Mouse (Mus musculus) left cerebral cortex, postnatal 25 days (tissue): Measurements from ENCODE around the gene 1190005I06Rik. TPM values are rescaled to one million over a fixed set of nuclear protein-coding genes. Genes with fewer than 3 reads are reported as not detected.

Experiments used
- DNase-seq, 2 experiments: peaks; one replicate each; pipeline ENCODE4 v3.0.0; 2022; ENCODE audit warnings: low spot score in 2 of 2, mixed read lengths in 1 of 2
- intact Hi-C: fragments of 180-260 bp; cut with DNase I; formaldehyde crosslinking; loops from one replicate; pipeline ENCODE4 v1.15.1; 2025
- total RNA-seq, 2 experiments: library from RNA; stranded (reverse); gene quantifications; 2 replicates each; pipeline ENCODE4 v1.2.3; 2021

Gene 1190005I06Rik
- total RNA-seq, 2 experiments from 2014 or later, result 8.6 TPM

GRCm38 (mm10) chr8:120626461-120626860 lies 21.0 kb downstream of the 1190005I06Rik start:
- no peak for DNase-seq
- intact Hi-C loops, result no loop called here

GRCm38 (mm10) chr8:120623608-120624007 lies 23.8 kb downstream of the 1190005I06Rik start:
- DNase-seq, result no peak

GRCm38 (mm10) chr8:120622161-120622560 lies 25.3 kb downstream of the 1190005I06Rik start:
- DNase-seq, result no peak
- intact Hi-C loops, result no loop called here

More at GRCm38 (mm10) chr8:120623608-120624007, 23.8 kb downstream of the 1190005I06Rik start:
- intact Hi-C loops, result no loop called here

- intact Hi-C loops, result no loop called here
- no peak for DNase-seq
Observed at GRCm38 (mm10) chr8:120620441-120620840, 27.0 kb downstream of the 1190005I06Rik start.

- intact Hi-C loops, result no loop called here
- peak in 1 of 2 experiments; percentile 51 for DNase-seq
Observed at GRCm38 (mm10) chr8:120619235-120620180, 27.9 kb downstream of the 1190005I06Rik start.

- intact Hi-C loops, result no loop called here
- peak; percentile 59 to 68 for DNase-seq
Observed at GRCm38 (mm10) chr8:120618110-120618509, 29.3 kb downstream of the 1190005I06Rik start.

GRCm38 (mm10) chr8:120616663-120617626 lies 30.5 kb downstream of the 1190005I06Rik start:
- no peak for DNase-seq
- intact Hi-C loops, result no loop called here

- intact Hi-C loops, result no loop called here
- DNase-seq, result no peak
Observed at GRCm38 (mm10) chr8:120614491-120614890, 32.9 kb downstream of the 1190005I06Rik start.

GRCm38 (mm10) chr8:120610824-120611223 lies 36.6 kb downstream of the 1190005I06Rik start:
- intact Hi-C loops, result no loop called here
- no peak for DNase-seq

- peak; percentile 74 to 76 for DNase-seq
- intact Hi-C loops, result loop anchor here (5.0 kb wide), 1 partner anchor 431 kb away; the partner anchor contains the start of gene Fam92b
Observed at GRCm38 (mm10) chr8:120607885-120608284, 39.5 kb downstream of the 1190005I06Rik start.

- no peak for DNase-seq
- intact Hi-C loops, result loop anchor here (5.0 kb wide), 1 partner anchor 430 kb away; the partner anchor contains the start of gene Fam92b
Observed at GRCm38 (mm10) chr8:120607460-120607859, 40.0 kb downstream of the 1190005I06Rik start.

GRCm38 (mm10) chr8:120602672-120603071 lies 44.8 kb downstream of the 1190005I06Rik start:
- intact Hi-C loops, result no loop called here
- DNase-seq, result no peak

GRCm38 (mm10) chr8:120599504-120599903 lies 47.9 kb downstream of the 1190005I06Rik start:
- intact Hi-C loops, result loop anchor here (5.0 kb wide), 2 partner anchors 297 to 312 kb away; no protein-coding TSS in a partner anchor
- peak; percentile 70 to 78 for DNase-seq

GRCm38 (mm10) chr8:120598579-120598978 lies 48.9 kb downstream of the 1190005I06Rik start:
- intact Hi-C loops, result loop anchor here (1.0 to 5.0 kb wide), 4 partner anchors 62 to 333 kb away; no protein-coding TSS in a partner anchor

GRCm38 (mm10) chr8:120595963-120596362 lies 51.5 kb downstream of the 1190005I06Rik start:
- intact Hi-C loops, result loop anchor here (5.0 kb wide), 2 partner anchors 294 to 309 kb away; no protein-coding TSS in a partner anchor
- DNase-seq, result no peak

More at GRCm38 (mm10) chr8:120598579-120598978, 48.9 kb downstream of the 1190005I06Rik start:
- DNase-seq, result peak; percentile 85 to 95

- no peak for DNase-seq
- intact Hi-C loops, result no loop called here
Observed at GRCm38 (mm10) chr8:120594571-120594970, 52.9 kb downstream of the 1190005I06Rik start.

- intact Hi-C loops, result no loop called here
- no peak for DNase-seq
Observed at GRCm38 (mm10) chr8:120591587-120592292, 55.7 kb downstream of the 1190005I06Rik start.

- no peak for DNase-seq
- intact Hi-C loops, result no loop called here
Observed at GRCm38 (mm10) chr8:120589921-120590320, 57.5 kb downstream of the 1190005I06Rik start.
